Mouse (Mus musculus) layer of hippocampus, postnatal 36 days (tissue): ENCODE data around the gene Sspo. TPM values are rescaled to one million over a fixed set of nuclear protein-coding genes. Genes with fewer than 3 reads are reported as not detected.

Experiments
- DNase-seq, 2 experiments: peaks; one replicate each; pipeline ENCODE4 v3.0.0; 2022
- total RNA-seq, 2 experiments: library from RNA; stranded (reverse); gene quantifications; 2 replicates each; pipeline ENCODE4 v1.2.3; 2021

Gene Sspo
- 1 to 10 TPM; 1.4 to 2.8 TPM for total RNA-seq

DNA sequence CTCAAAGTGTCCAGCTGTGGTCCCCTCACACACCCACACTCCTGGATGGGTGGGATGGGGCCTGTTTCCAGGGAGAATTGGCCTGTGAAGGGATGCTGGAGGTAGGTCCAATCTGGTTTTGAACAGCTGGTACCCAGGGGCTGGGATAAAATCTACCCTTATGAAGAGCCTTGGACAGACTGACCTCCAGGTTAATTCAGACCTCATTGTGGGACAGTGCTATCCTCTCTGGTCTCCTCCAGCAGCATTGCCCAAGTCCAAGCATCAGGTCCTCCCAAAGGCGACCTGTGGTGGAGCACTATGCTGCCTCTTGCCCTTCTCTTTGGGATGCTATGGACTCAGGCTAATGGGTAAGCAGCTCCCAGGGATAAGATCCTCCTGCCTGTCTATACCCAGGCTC lies at the start of gene Sspo:
Gene Sspo, plus strand, starts transcription at position 301 of the 400 bp plus-strand sequence.
- no peak for DNase-seq

DNA sequence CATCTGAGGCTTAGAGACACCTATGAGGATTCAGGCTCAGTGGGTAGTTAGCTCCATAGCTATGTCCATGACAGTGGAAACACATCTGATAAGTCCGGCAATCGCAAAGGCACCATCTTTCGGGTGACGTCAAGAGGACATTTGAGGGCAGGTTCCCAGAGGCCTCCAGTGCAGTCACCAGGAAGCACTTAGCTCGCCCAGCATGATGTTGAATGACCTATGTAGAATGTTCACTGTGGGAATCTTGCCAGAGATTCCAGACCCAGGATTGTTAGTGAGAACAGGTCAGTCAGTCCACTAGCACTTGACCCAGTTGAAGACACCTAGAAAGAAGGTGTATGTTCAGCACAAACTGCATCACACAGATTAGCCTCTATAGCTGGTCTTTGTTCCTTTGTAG lies 48.1 kb upstream of the Sspo start:
- no peak for DNase-seq

- DNase-seq: no peak
These were observed 44.0 kb upstream of the Sspo start for GRCm38 (mm10) chr6:48404071-48404470.

DNA sequence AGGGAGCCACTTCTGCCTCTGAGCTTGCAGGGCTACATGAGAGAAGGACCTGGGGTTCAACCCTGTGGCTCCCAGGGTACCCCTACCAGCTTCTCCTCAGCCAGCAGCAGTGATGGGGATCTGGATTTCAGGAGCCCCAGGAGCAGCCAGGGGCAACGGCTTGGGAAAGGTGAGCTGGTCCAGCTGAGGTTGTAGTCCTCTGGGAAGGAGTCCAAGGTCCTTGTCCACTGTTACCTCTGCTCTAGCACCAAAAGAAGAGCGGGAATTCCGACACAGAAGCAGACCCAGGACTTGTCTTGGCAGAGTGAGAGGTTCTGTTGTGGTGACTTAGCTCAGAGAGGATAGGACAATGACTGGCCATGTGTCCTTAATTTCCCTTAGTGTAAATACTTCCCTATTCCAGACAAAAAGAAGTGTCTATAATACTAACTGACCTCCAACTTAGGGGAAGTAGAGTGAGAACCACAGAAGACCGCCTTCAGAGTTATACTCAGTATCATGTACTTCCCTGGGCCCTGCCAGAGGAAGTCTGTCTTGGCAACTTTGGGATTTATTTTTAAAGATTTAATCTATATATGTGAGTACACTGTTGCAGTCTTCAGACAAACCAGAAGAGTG lies 38.2 kb upstream of the Sspo start:
- DNase-seq: no peak

DNA sequence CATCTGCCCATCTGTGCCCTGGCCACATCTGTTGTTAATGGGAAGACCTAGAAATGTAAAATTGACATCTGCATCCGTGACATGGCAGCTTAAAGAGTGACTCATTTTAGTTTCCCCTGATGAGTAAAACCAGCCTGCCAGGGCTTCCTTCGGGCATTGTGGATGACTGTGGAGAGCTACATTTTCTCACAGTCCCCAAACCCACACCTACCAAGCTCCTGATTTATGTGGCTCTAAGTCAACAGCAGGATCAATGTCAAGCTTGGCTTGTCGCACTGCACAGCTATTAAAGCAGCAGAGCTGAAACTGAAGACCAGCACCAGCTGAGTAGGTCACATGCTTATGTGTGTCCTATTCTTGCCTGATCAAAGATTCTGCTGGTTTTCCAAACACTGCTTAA lies 37.5 kb upstream of the Sspo start:
- DNase-seq: no peak

- no peak for DNase-seq
These were observed 36.6 kb upstream of the Sspo start for GRCm38 (mm10) chr6:48411193-48412092.

DNA sequence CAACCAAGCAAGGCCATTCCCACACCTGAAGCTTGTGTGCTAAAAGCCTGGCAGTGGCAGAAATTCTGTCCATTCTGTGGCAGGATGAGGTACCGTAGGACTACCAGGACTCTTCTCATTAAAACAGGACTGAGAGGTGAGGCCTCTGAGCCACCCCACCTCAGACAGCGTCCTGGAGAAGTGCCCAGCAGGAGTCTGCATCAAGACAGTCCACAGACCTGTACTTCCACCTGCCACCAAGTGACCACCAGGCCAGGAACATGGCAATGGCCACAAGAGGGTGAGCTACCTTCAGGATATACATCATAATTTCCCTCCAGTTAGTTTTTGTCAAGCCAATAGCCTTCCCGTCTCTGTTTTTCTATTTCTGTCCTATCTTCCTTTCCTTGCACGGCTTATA lies 35.9 kb upstream of the Sspo start:
- DNase-seq: no peak

- no peak for DNase-seq
These were observed 35.4 kb upstream of the Sspo start for GRCm38 (mm10) chr6:48412662-48413061.

- no peak for DNase-seq
These were observed 34.9 kb upstream of the Sspo start for GRCm38 (mm10) chr6:48413081-48413480.

DNA sequence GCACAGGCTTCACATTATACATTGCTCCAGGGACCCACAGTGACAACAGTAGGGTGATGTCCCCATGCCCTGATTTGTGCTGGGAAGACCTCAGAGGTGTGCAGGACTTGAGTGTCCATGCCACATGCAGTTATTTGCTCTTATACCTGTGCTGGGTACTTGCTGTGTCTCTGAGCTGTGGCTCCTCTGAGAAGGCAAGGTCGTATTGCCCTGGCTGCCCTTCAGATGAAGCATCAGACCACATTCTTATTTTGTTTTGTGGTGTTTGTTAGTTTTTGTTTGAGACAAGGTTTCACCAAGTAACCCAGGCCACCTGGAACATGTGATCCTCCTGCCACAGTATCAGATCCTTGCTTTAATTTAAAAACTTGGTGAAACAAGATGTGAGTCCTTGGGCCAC lies 33.1 kb upstream of the Sspo start:
- no peak for DNase-seq

DNA sequence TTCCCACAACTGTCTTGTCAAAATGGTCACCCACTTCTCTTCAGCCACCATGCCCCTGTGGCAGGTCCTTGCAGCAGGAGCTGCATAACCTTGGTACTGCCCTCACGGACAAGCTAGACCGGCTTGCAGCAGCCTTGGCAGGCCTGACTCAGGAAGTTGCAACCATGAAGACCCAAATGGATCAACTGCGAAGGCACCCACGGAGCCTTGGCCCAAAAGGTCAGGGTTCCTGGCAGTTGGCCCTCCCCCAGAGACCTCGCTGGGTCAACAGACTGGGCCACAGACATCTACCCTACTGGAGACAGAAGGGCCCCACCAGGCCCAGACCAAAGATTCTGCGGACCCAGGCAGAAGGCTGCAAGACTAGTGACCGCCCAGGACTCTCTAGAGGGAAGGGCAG lies 32.4 kb upstream of the Sspo start:
- no peak for DNase-seq

- DNase-seq: no peak
These were observed 31.5 kb upstream of the Sspo start for GRCm38 (mm10) chr6:48416486-48416885.

- DNase-seq: no peak
These were observed 27.4 kb upstream of the Sspo start for GRCm38 (mm10) chr6:48420647-48421046.

DNA sequence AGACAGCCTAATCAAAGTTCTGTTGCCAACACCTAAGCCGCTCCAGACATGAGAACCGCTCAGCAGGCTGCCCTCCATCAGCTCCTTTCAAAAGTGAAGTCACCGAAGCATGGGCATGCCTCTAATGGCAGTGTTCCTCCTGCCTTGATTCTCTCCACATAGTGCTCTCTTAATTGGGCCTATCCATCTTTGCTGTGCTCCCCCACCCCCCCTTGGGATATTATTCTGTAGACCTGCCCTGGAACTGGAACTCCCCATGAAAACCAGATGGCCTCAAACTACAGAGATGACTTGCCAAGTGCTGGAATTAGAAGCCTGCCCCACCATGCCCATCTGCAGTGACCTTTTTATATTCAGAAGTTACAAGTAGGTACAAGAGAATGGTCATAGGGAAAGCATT lies 24.7 kb upstream of the Sspo start:
- no peak for DNase-seq

- DNase-seq: no peak
These were observed 24.0 kb upstream of the Sspo start for GRCm38 (mm10) chr6:48424074-48424473.

GRCm38 (mm10) chr6:48426956-48427355 lies 21.1 kb upstream of the Sspo start:
- DNase-seq: no peak

GRCm38 (mm10) chr6:48428769-48429557 lies 19.1 kb upstream of the Sspo start:
- DNase-seq: no peak

DNA sequence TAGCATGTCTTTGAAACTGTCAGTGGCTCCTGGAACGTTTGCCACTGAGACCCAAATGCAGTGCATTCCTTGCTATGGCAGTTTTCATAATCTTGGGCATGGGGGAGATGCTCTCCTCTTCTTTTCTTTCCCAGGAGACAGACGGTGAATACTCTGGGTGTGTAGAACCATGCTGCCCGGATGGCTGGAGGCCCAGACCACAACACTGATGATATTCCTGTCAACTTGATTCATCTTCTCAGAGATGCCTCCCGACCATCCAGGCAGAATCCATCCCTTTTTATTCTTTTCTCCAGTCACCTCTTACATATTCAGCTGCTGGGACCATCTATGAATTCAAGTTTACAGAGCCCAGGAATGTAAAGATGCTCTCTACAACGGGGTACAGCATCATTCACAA lies 17.3 kb upstream of the Sspo start:
- DNase-seq: no peak

DNA sequence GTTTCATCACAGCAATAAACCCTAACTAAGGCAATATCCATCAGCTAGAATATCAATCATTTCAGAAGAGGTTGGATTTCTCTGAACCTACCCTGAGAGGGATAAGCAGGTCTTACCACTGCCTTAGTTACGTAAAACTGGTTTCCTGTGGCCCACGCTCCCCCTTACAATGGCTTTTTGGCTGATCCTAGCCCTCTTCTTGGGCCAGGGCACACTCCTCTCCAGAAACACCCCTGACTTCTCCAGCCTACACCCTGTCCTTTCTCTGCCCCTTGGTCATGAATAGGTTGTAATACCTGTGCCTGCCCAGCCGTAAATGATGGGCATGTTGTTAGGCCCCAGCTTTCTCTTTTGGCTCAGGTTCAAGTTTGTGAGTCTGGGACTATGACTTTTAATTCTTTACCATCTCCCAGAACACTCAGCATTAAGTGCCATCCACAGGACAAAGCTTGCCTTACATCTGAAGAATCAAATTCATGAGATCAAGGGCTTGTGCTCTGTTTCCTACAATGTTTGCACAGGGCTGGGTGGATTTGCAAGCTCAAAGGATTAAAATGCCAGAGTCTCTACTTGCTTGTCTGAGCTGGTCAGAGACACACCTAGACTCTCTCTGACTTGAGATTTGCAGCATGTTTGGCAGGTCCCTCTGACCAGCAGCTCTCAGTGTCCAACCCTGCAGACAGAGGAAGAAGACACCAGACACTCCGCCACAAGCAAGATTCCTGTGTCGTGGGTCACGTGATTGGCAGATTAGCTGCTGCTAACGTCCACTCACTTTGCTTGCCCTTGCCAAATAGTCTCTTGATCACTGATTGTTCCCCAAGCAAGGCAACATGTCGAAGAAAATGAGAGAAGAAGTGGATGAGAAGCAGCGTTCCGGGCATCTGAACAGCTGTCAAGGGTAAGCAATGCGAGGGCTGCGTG lies 14.9 kb upstream of the Sspo start:
- no peak for DNase-seq

DNA sequence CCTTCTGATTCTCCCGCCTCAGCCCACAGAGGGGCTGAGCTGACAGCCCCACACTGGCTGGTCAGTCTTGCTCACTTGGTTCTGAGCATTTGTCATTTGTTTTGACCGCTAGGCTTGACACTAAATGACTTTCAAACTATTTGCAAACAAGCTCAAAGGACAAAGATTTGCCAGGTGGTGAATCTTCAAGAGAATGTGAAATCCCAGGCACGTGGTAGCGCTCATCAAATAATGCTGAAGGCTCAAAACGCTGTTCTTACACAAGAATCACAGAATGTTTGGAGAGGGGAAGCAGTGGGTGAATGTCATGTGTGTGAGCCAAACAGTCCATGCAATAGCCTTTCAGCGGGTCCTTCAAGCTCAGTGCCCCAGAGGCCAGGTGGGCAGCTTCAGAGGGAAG lies 13.4 kb upstream of the Sspo start:
- no peak for DNase-seq

DNA sequence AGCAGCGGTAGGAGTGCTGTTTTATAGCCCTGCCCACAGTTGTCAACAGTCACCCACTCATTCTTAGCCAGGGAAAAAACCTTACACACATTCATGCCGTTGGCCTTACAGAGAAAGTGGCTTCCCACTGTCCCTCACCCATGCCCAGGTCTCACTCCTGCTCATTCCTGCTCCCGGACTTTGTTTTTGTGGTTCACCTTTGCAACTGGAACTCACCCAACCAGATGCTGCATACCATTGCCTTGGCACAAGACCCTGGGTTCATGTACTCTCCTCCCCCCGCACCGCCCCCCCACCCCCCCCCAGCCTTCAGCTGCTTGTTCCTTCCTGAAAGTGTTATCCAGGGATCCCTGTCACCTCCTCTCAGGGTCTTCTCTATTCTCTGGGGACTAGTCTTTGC lies 12.9 kb upstream of the Sspo start:
- DNase-seq: no peak

DNA sequence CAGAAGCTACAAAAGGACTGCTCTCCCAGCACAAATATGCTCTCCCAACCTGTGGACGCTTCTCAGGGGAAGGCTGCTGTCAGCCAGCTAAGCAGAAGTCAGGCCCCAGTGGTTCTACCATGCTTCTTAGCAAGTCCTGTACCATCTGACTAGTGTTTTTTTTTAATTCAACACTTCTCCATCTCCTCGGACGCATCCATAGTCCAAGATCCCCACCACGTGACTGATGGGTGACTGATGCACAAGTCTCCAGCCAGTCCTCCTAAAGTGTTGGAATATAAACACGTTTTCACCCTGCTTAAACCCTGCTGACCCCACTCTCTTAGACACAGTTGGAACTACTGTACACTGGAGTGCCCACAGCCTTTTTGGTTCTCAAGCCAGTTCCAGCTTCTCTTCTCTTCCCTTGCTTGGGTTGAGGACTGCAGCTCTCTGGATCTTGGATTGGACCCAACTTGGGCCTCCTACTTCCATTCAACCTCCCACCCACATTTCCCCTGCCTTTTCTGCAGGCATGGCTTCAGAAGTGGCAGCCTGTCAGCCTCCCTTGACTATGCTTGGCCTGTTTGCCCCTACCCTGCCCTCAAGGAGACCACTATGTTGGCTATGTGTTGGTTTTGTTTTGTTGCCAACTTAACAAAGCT lies 12.2 kb upstream of the Sspo start:
- no peak for DNase-seq
